Mouse (Mus musculus) lung, embryonic 16.5 days (tissue): ENCODE data around the gene Spcs2. TPM values are rescaled to one million over a fixed set of nuclear protein-coding genes. Genes with fewer than 3 reads are reported as not detected.
A peak's percentile ranks its signal among the peaks of the same experiment; 100 is the strongest.
"Not testable (repeated sequence)": the region's sequence is repeated elsewhere in the genome, so short reads cannot be mapped to it uniquely, and the experiment has no call there.

Experiments used
- ATAC-seq: fragments of 200-750 bp; cut with Nextera tagmentation; 2 replicates; pipeline ENCODE4 v1.8.0; 2017; ENCODE audit warnings: low read depth, mild to moderate bottlenecking, moderate library complexity
- H3K27ac ChIP-seq: fragments of 300-500 bp; sonication (generic); 2 replicates; pipeline ENCODE4 v1.5.1; 2014; ENCODE audit warnings: mild to moderate bottlenecking, control low read depth, low read length
- H3K27me3 ChIP-seq: fragments of 300-500 bp; sonication (generic); 2 replicates; pipeline ENCODE4 v1.6.1; 2014; ENCODE audit warnings: low read depth, low read length, mixed read lengths; ENCODE audit not compliant: control insufficient read depth, insufficient read depth
- H3K36me3 ChIP-seq: fragments of 300-500 bp; sonication (generic); 2 replicates; pipeline ENCODE4 v1.6.1; 2014; ENCODE audit warnings: low read length; ENCODE audit not compliant: control insufficient read depth, insufficient read depth
- H3K4me1 ChIP-seq: fragments of 300-500 bp; sonication (generic); replicated peaks from 2 replicates; pipeline ENCODE4 v1.6.1; 2014; ENCODE audit warnings: low read length, mixed read lengths; ENCODE audit not compliant: control insufficient read depth, insufficient read depth
- H3K4me2 ChIP-seq: fragments of 300-500 bp; sonication (generic); 2 replicates; pipeline ENCODE4 v1.6.1; 2014; ENCODE audit warnings: low read depth, low read length, control low read depth
- H3K4me3 ChIP-seq: fragments of 300-500 bp; sonication (generic); 2 replicates; pipeline ENCODE4 v1.5.1; 2014; ENCODE audit warnings: mild to moderate bottlenecking, low read length, control low read depth
- H3K9ac ChIP-seq: fragments of 300-500 bp; sonication (generic); 2 replicates; pipeline ENCODE4 v1.6.1; 2014; ENCODE audit warnings: low read length, control low read depth
- H3K9me3 ChIP-seq: fragments of 300-500 bp; sonication (generic); 2 replicates; pipeline ENCODE4 v1.6.1; 2016; ENCODE audit warnings: low read length; ENCODE audit not compliant: control insufficient read depth
- WGBS: fragments of 180-500 bp; shearing (Covaris S2); extraction: QIAGEN DNeasy Blood & Tissue Kit; methylation state at CpG from one replicate; pipeline ENCODE4 v1.1.7; 2014; 5-methylcytosine and 5-hydroxymethylcytosine counted together
- polyA plus RNA-seq: library from polyadenylated mRNA; unstranded; fragments of >200 nt; fragmentation: Nextera tagmentation; extraction: Ambion mirVana; gene quantifications from 2 replicates; pipeline ENCODE4 v1.2.1, GENCODE M21; 2015

Gene Spcs2
- polyA plus RNA-seq, 1 experiment from 2014 or later, result 397 TPM

- Histone ChIP-seq H3K36me3 (no peaks in the 10 kb centered on the region), H3K4me1 (peaks cover 10% of the 10 kb centered on the region), H3K4me3 (no peak overlapping the region), H3K27ac (no peak overlapping the region), H3K9ac (no peak overlapping the region), H3K9me3 (no peaks in the 10 kb centered on the region), H3K4me2 (no peak overlapping the region), H3K27me3 (no peaks in the 10 kb centered on the region)
- no peak for ATAC-seq
- 73% methylated on average over 2 of the region's 2 CpGs for WGBS
These were observed 41.3 kb downstream of the Spcs2 start for GRCm38 (mm10) chr7:99821953-99822352.

GRCm38 (mm10) chr7:99818181-99818725 lies 45.0 kb downstream of the Spcs2 start:
- 0 out of 2 replicates have a peak overlapping the region, but pooled peaks have one; percentile 3 for H3K4me3 ChIP-seq
- not testable (repeated sequence) for H3K27me3 ChIP-seq, H3K9me3 ChIP-seq, H3K9ac ChIP-seq, H3K27ac ChIP-seq, H3K4me2 ChIP-seq, H3K36me3 ChIP-seq, ATAC-seq, H3K4me1 ChIP-seq
- 21% methylated on average over 9 of the region's 9 CpGs for WGBS

GRCm38 (mm10) chr7:99813394-99813793 lies 49.9 kb downstream of the Spcs2 start:
- H3K9ac ChIP-seq, result no peak overlapping the region
- H3K27me3 ChIP-seq, result no peaks in the 10 kb centered on the region
- no peaks in the 10 kb centered on the region for H3K9me3 ChIP-seq
- peaks cover 9% of the 10 kb centered on the region; the same call in 1 of the 2 replicates for H3K36me3 ChIP-seq
- no peak overlapping the region for H3K27ac ChIP-seq
- no peak overlapping the region for H3K4me3 ChIP-seq
- no peaks in the 10 kb centered on the region for H3K4me1 ChIP-seq
- ATAC-seq, result no peak
- H3K4me2 ChIP-seq, result no peak overlapping the region
- WGBS, result 91% methylated on average over 11 of the region's 11 CpGs

- WGBS, result 82% methylated on average over 4 of the region's 4 CpGs
These were observed 51.6 kb downstream of the Spcs2 start for GRCm38 (mm10) chr7:99811661-99812060.

GRCm38 (mm10) chr7:99810814-99811213 lies 52.4 kb downstream of the Spcs2 start:
- peaks cover 9% of the 10 kb centered on the region; the same call in 1 of the 2 replicates for H3K36me3 ChIP-seq
- no peak overlapping the region for H3K27ac ChIP-seq
- no peak overlapping the region for H3K4me2 ChIP-seq
- H3K9me3 ChIP-seq, result no peaks in the 10 kb centered on the region
- H3K4me3 ChIP-seq, result no peak overlapping the region
- no peaks in the 10 kb centered on the region for H3K27me3 ChIP-seq
- 77% methylated on average over 2 of the region's 2 CpGs for WGBS
- H3K4me1 ChIP-seq, result no peaks in the 10 kb centered on the region
- no peak overlapping the region for H3K9ac ChIP-seq
- ATAC-seq, result no peak

More at GRCm38 (mm10) chr7:99811661-99812060, 51.6 kb downstream of the Spcs2 start:
- Histone ChIP-seq H3K9ac (no peak overlapping the region), H3K4me3 (no peak overlapping the region), H3K4me1 (no peaks in the 10 kb centered on the region), H3K4me2 (no peak overlapping the region), H3K36me3 (peaks cover 9% of the 10 kb centered on the region; the same call in 1 of the 2 replicates), H3K27me3 (no peaks in the 10 kb centered on the region), H3K9me3 (no peaks in the 10 kb centered on the region), H3K27ac (no peak overlapping the region)
- ATAC-seq, result no peak

GRCm38 (mm10) chr7:99807043-99807442 lies 56.2 kb downstream of the Spcs2 start:
- 42% methylated on average over 7 of the region's 7 CpGs for WGBS
- H3K27ac ChIP-seq, H3K27me3 ChIP-seq, ATAC-seq, H3K4me1 ChIP-seq, H3K9me3 ChIP-seq, H3K9ac ChIP-seq, H3K4me2 ChIP-seq, H3K36me3 ChIP-seq, H3K4me3 ChIP-seq: not testable (repeated sequence)

- H3K36me3 ChIP-seq, result no peaks in the 10 kb centered on the region
- 71% methylated on average over 1 of the region's 1 CpGs for WGBS
These were observed 57.9 kb downstream of the Spcs2 start for GRCm38 (mm10) chr7:99805340-99805739.

GRCm38 (mm10) chr7:99804033-99804432 lies 59.2 kb downstream of the Spcs2 start:
- not testable (repeated sequence) for H3K9me3 ChIP-seq, H3K27me3 ChIP-seq, H3K9ac ChIP-seq, ATAC-seq, H3K4me1 ChIP-seq, H3K4me2 ChIP-seq, H3K27ac ChIP-seq, H3K36me3 ChIP-seq, H3K4me3 ChIP-seq
- WGBS, result 85% methylated on average over 3 of the region's 3 CpGs

More at GRCm38 (mm10) chr7:99805340-99805739, 57.9 kb downstream of the Spcs2 start:
- H3K9ac ChIP-seq, result no peak overlapping the region
- H3K4me1 ChIP-seq, result no peaks in the 10 kb centered on the region
- H3K9me3 ChIP-seq, result no peaks in the 10 kb centered on the region
- H3K4me2 ChIP-seq, result no peak overlapping the region
- no peaks in the 10 kb centered on the region for H3K27me3 ChIP-seq
- H3K4me3 ChIP-seq, result no peak overlapping the region
- H3K27ac ChIP-seq, result no peak overlapping the region
- no peak for ATAC-seq

- no peaks in the 10 kb centered on the region for H3K27me3 ChIP-seq
- no peaks in the 10 kb centered on the region for H3K9me3 ChIP-seq
- 59% methylated on average over 8 of the region's 8 CpGs for WGBS
- no peaks in the 10 kb centered on the region for H3K4me1 ChIP-seq
- no peak for ATAC-seq
- no peak overlapping the region for H3K27ac ChIP-seq
- H3K9ac ChIP-seq, result no peak overlapping the region
- H3K36me3 ChIP-seq, result no peaks in the 10 kb centered on the region
- no peak overlapping the region for H3K4me2 ChIP-seq
- no peak overlapping the region for H3K4me3 ChIP-seq
These were observed 59.7 kb downstream of the Spcs2 start for GRCm38 (mm10) chr7:99803535-99803934.
